Mouse (Mus musculus): ENCODE data around the gene Slco2a1.

DNA sequence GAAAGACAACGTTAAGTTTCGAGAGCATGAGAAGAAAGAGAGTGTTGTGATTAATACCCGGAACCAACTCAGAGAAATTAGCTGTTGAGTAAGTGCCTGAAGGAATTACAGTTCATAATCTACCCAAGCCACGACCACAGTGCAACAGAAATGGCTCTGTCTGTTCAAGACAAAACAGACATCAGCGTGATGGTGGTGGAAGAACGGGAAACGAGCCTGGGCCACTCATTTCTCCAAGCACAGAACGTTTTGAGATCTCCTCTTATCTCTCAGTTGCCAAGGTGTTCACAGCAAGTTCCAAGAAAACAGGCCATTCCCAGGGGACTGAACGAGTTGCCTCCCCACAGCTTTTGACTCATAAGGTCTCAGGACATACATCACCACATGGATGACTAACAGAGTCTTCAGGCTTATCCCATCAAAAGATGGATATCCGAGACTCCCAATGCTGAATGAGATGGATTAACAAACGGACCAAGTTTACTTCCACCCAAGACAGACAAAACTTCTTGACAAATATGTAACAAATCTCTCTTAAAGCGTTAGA, 42.0 kb upstream of the Slco2a1 start:
- no peak for TF ChIP-seq CTCF (IDR thresholded peaks at IDR 0.05; ENCODE audit: low read depth, low read length)
- no peak for TF ChIP-seq GATA1 (IDR thresholded peaks at IDR 0.05; ENCODE audit: borderline replicate concordance, low read length)
